Mouse (Mus musculus) kidney, postnatal 0 days (tissue): ENCODE measurements at regions not wholly inside any gene's neighbourhood (a gene's known extent, or its start where the extent isn't known, plus 50 kb on each side); places are given as distances from the start of the nearest gene placed in this dataset.

Source experiments
- ATAC-seq: fragments of 200-750 bp; cut with Nextera tagmentation; replicated peaks from 2 replicates; pipeline ENCODE4 v1.8.0; 2017; ENCODE audit warnings: low read depth, moderate number of reproducible peaks, moderate TSS enrichment, moderate library complexity; ENCODE audit not compliant: low FRiP score
- DNase-seq: peaks from one replicate; pipeline ENCODE4 v3.0.0-alpha.2; 2016; ENCODE audit warnings: low spot score
- H3K27ac ChIP-seq: fragments of 300-500 bp; sonication (generic); 2 replicates; pipeline ENCODE4 v1.5.1; 2014; ENCODE audit warnings: mild to moderate bottlenecking
- H3K27me3 ChIP-seq: fragments of 300-500 bp; sonication (generic); 2 replicates; pipeline ENCODE4 v1.6.1; 2014; ENCODE audit warnings: low read length, mixed read lengths; ENCODE audit not compliant: insufficient read depth
- H3K36me3 ChIP-seq: fragments of 300-500 bp; sonication (generic); 2 replicates; pipeline ENCODE4 v1.6.1; 2014; ENCODE audit warnings: low read length, mixed read lengths; ENCODE audit not compliant: insufficient read depth
- H3K4me1 ChIP-seq: fragments of 300-500 bp; sonication (generic); replicated peaks from 2 replicates; pipeline ENCODE4 v1.6.1; 2014; ENCODE audit warnings: antibody characterized with exemption, low read length, mixed read lengths; ENCODE audit not compliant: insufficient read depth
- H3K4me2 ChIP-seq: fragments of 300-500 bp; sonication (generic); 2 replicates; pipeline ENCODE4 v1.6.1; 2014; ENCODE audit warnings: mild to moderate bottlenecking, low read length, moderate library complexity, mixed read lengths
- H3K4me3 ChIP-seq: fragments of 300-500 bp; sonication (generic); replicated peaks from 2 replicates; pipeline ENCODE4 v1.5.1; 2014; ENCODE audit warnings: low read depth, low read length
- H3K9ac ChIP-seq: fragments of 300-500 bp; sonication (generic); 2 replicates; pipeline ENCODE4 v1.6.1; 2014; ENCODE audit warnings: low read depth, low read length
- H3K9me3 ChIP-seq: fragments of 300-500 bp; sonication (generic); replicated peaks from 2 replicates; pipeline ENCODE4 v1.6.1; 2016; ENCODE audit warnings: low read length, inconsistent platforms, mixed read lengths
- CTCF ChIP-seq: IDR thresholded peaks from 2 replicates; pipeline ENCODE4 v1.5.1; 2016; ENCODE audit warnings: antibody characterized with exemption, low read depth, mild to moderate bottlenecking, moderate library complexity
- WGBS: fragments of 180-500 bp; shearing (Covaris S2); extraction: QIAGEN DNeasy Blood & Tissue Kit; methylation state at CpG from one replicate; pipeline ENCODE4 v1.1.7; 2014; 5-methylcytosine and 5-hydroxymethylcytosine counted together

- ATAC-seq = no peak
- H3K4me3 ChIP-seq = no peak overlapping the region
- H3K9ac ChIP-seq = no peak overlapping the region
- no peaks in the 10 kb centered on the region for H3K36me3 ChIP-seq
- no peak overlapping the region for H3K4me2 ChIP-seq
- H3K27ac ChIP-seq = no peak overlapping the region
- DNase-seq = no peak
- no peak for TF ChIP-seq CTCF
- 81% methylated on average over 3 of the region's 3 CpGs for WGBS
- no peaks in the 10 kb centered on the region for H3K4me1 ChIP-seq
- no peaks in the 10 kb centered on the region for H3K9me3 ChIP-seq
- H3K27me3 ChIP-seq = no peaks in the 10 kb centered on the region
These were observed 52.4 kb upstream of the Gadd45a start for GRCm38 (mm10) chr6:67089530-67090140.

GRCm38 (mm10) chr6:67088741-67089455 is 51.6 kb upstream of the Gadd45a start:
- Histone ChIP-seq H3K9ac (no peak overlapping the region), H3K4me3 (no peak overlapping the region), H3K27me3 (no peaks in the 10 kb centered on the region), H3K9me3 (no peaks in the 10 kb centered on the region), H3K4me2 (no peak overlapping the region), H3K27ac (no peak overlapping the region), H3K36me3 (no peaks in the 10 kb centered on the region), H3K4me1 (no peaks in the 10 kb centered on the region)
- 52% methylated on average over 21 of the region's 21 CpGs for WGBS
- DNase-seq (no peak), ATAC-seq (no peak)
- no peak for TF ChIP-seq CTCF

DNA sequence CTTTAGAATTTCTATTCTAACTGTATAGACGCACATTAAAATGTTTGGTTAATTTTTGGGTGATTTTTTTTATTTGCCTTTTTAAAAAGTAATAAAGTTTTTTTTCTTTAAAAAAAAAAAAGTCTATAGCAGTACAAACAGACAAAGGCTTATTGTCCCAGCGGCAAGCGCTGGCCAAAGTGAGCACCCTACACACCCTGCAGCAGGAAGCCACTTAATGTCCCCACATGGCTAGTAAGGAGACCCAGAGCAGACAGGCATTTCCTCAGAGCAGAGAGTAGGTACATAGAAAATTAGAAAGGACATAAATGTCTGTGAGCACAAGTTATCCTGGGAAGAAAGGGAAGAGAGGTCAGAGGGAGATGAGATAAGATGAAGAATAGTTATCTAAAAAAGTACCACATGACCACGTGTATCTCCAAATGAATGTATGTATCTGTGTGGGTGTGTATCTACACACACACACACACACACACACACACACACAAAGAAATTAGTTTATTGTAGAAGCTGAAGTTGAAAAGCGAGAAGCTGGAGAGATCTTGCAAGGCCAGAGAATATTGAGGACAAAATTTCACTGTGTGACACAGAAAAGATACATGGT is 50.7 kb upstream of the Gadd45a start:
- Histone ChIP-seq H3K27ac (no peak overlapping the region), H3K4me2 (no peak overlapping the region), H3K4me3 (no peak overlapping the region), H3K36me3 (no peaks in the 10 kb centered on the region), H3K4me1 (no peaks in the 10 kb centered on the region), H3K27me3 (no peaks in the 10 kb centered on the region), H3K9ac (no peak overlapping the region), H3K9me3 (no peaks in the 10 kb centered on the region)
- no peak for TF ChIP-seq CTCF
- WGBS = 78% methylated on average over 5 of the region's 5 CpGs
- no peak; the same call in 1 of the 2 replicates for ATAC-seq
- no peak for DNase-seq

GRCm38 (mm10) chr6:67087393-67087792 is 50.1 kb upstream of the Gadd45a start:
- WGBS = 52% methylated on average over 3 of the region's 3 CpGs
- no peak for ATAC-seq
- no peak for TF ChIP-seq CTCF

More at GRCm38 (mm10) chr6:67087393-67087792, 50.1 kb upstream of the Gadd45a start:
- H3K9me3 ChIP-seq = no peaks in the 10 kb centered on the region
- H3K27ac ChIP-seq = no peak overlapping the region
- no peak overlapping the region for H3K4me3 ChIP-seq
- no peak for DNase-seq
- H3K9ac ChIP-seq = no peak overlapping the region
- no peaks in the 10 kb centered on the region for H3K27me3 ChIP-seq
- no peak overlapping the region for H3K4me2 ChIP-seq
- H3K4me1 ChIP-seq = no peaks in the 10 kb centered on the region
- no peaks in the 10 kb centered on the region for H3K36me3 ChIP-seq
